Mouse (Mus musculus) kidney, embryonic 14.5 days (tissue): ENCODE measurements around the gene Papss1. TPM values are rescaled to one million over a fixed set of nuclear protein-coding genes. Genes with fewer than 3 reads are reported as not detected.

ENCODE experiments used
- ATAC-seq: fragments of 200-750 bp; cut with Nextera tagmentation; 2 replicates; pipeline ENCODE4 v1.8.0; 2017; ENCODE audit warnings: moderate number of reproducible peaks, mild to moderate bottlenecking, moderate TSS enrichment, moderate library complexity; ENCODE audit not compliant: low FRiP score, low TSS enrichment
- H3K27ac ChIP-seq: fragments of 300-500 bp; sonication (generic); 2 replicates; pipeline ENCODE4 v1.5.1; 2014; ENCODE audit warnings: low read depth, mild to moderate bottlenecking, low read length, moderate library complexity, mixed read lengths
- H3K27me3 ChIP-seq: fragments of 300-500 bp; sonication (generic); 2 replicates; pipeline ENCODE4 v1.6.1; 2014; ENCODE audit warnings: mild to moderate bottlenecking, low read length; ENCODE audit not compliant: control insufficient read depth, insufficient read depth
- H3K36me3 ChIP-seq: fragments of 300-500 bp; sonication (generic); 2 replicates; pipeline ENCODE4 v1.6.1; 2014; ENCODE audit warnings: low read length, mixed read lengths; ENCODE audit not compliant: control insufficient read depth, insufficient read depth
- H3K4me1 ChIP-seq: fragments of 300-500 bp; sonication (generic); 2 replicates; pipeline ENCODE4 v1.6.1; 2014; ENCODE audit warnings: low read length, mixed read lengths; ENCODE audit not compliant: control insufficient read depth, insufficient read depth
- H3K4me2 ChIP-seq: fragments of 300-500 bp; sonication (generic); replicated peaks from 2 replicates; pipeline ENCODE4 v1.6.1; 2014; ENCODE audit warnings: low read depth, mild to moderate bottlenecking, low read length
- H3K4me3 ChIP-seq: fragments of 300-500 bp; sonication (generic); 2 replicates; pipeline ENCODE4 v1.5.1; 2014; ENCODE audit warnings: mild to moderate bottlenecking, low read length
- H3K9ac ChIP-seq: fragments of 300-500 bp; sonication (generic); 2 replicates; pipeline ENCODE4 v1.6.1; 2014; ENCODE audit warnings: low read depth, mild to moderate bottlenecking, low read length, moderate library complexity
- H3K9me3 ChIP-seq: fragments of 300-500 bp; sonication (generic); 2 replicates; pipeline ENCODE4 v1.6.1; 2016; ENCODE audit warnings: low read length; ENCODE audit not compliant: control insufficient read depth
- WGBS: fragments of 180-500 bp; shearing (Covaris S2); extraction: QIAGEN DNeasy Blood & Tissue Kit; methylation state at CpG from one replicate; pipeline ENCODE4 v1.1.7; 2014; 5-methylcytosine and 5-hydroxymethylcytosine counted together
- polyA plus RNA-seq: library from polyadenylated mRNA; unstranded; fragments of >200 nt; fragmentation: Nextera tagmentation; extraction: Ambion mirVana; gene quantifications from 2 replicates; pipeline ENCODE4 v1.2.1, GENCODE M21; 2014

The Papss1 gene
- polyA plus RNA-seq, 1 experiment from 2014 or later: 96.0 TPM

DNA sequence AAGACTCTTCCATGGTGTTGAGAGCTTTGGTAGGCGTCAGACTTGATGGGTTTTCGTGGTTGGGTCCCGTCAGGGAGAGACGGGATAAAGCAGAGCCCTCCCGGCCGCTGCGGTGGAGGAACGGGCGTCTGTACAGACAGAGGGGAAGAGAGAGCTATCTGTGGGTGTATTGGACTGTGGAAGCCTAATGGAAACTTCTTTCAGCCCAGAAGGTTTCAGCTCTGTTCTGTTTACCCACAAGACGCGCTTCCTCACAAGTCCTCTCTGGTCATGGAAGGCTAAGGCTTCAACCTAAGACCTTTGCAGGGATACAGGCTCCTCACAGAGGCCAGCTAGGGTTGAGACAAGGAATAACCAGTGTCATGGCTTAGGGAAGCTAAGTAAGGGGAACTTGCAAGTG, 36.2 kb downstream of the Papss1 start:
- peaks cover 21% of the 10 kb centered on the region for H3K36me3 ChIP-seq
- H3K27ac ChIP-seq: no peak overlapping the region
- H3K27me3 ChIP-seq: no peaks in the 10 kb centered on the region
- no peak overlapping the region for H3K9ac ChIP-seq
- no peaks in the 10 kb centered on the region for H3K9me3 ChIP-seq
- WGBS: 90% methylated on average over 11 of the region's 11 CpGs
- H3K4me2 ChIP-seq: no peak overlapping the region
- H3K4me1 ChIP-seq: no peaks in the 10 kb centered on the region
- H3K4me3 ChIP-seq: no peak overlapping the region
- ATAC-seq: no peak

- Histone ChIP-seq H3K4me1 (no peaks in the 10 kb centered on the region), H3K27ac (no peak overlapping the region), H3K4me2 (no peak overlapping the region), H3K4me3 (no peak overlapping the region), H3K9ac (no peak overlapping the region), H3K36me3 (peaks cover 27% of the 10 kb centered on the region), H3K27me3 (no peaks in the 10 kb centered on the region), H3K9me3 (no peaks in the 10 kb centered on the region)
- WGBS: 75% methylated on average over 1 of the region's 1 CpGs
- ATAC-seq: no peak
These were observed 36.8 kb downstream of the Papss1 start for GRCm38 (mm10) chr3:131601366-131601765.

- WGBS: 45% methylated on average over 4 of the region's 4 CpGs
- peaks cover 39% of the 10 kb centered on the region for H3K36me3 ChIP-seq
These were observed 38.4 kb downstream of the Papss1 start for GRCm38 (mm10) chr3:131602995-131603414.

DNA sequence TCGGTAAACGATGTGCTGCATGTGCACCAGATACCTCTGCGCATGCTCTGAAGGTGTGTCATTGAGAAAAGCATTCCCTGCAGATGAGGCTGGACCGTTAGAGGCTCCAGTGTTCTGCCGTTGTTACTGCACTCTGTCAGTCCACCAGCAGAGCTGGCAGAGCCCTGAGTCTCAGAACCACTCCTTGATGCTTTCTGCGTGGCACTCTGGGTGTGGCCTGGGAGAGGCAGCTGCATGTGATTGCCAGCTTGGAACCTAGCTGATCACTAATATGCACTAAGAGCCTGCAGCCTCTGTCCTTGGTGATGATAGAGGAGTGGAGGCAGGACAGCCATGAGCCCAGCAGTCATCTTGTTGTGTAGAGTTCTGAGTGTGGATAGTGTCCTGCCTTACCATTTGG, 43.5 kb downstream of the Papss1 start:
- Histone ChIP-seq H3K9ac (no peak overlapping the region), H3K9me3 (no peaks in the 10 kb centered on the region), H3K36me3 (peaks cover 54% of the 10 kb centered on the region), H3K27me3 (no peaks in the 10 kb centered on the region), H3K4me2 (no peak overlapping the region), H3K4me1 (no peaks in the 10 kb centered on the region), H3K27ac (no peak overlapping the region), H3K4me3 (no peak overlapping the region)
- WGBS: 96% methylated on average over 6 of the region's 6 CpGs
- ATAC-seq: no peak

More at GRCm38 (mm10) chr3:131602995-131603414, 38.4 kb downstream of the Papss1 start:
- no peaks in the 10 kb centered on the region for H3K4me1 ChIP-seq
- H3K27me3 ChIP-seq: no peaks in the 10 kb centered on the region
- H3K4me3 ChIP-seq: no peak overlapping the region
- peak; percentile 41; the same call in 1 of the 2 replicates for ATAC-seq
- no peak overlapping the region for H3K4me2 ChIP-seq
- no peaks in the 10 kb centered on the region for H3K9me3 ChIP-seq
- H3K9ac ChIP-seq: no peak overlapping the region
- H3K27ac ChIP-seq: no peak overlapping the region

DNA sequence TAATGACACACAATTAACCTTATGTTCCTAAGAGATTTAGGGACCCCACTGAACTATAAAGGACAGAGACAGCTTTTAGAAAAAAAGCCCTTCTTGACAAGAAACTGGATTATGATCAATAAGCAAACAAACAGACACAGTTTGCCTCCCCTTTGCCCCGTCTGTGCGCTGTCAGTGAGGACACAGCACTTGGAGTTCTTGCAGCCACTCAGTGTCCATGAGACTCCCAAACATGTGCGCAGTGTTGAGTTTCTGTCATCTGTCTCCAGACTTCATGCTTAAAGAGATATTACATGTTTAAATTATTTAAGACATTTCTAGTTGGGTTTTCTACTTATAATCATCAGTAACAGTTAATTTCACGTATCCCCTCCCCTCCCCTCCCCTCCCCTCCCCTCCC, 45.1 kb downstream of the Papss1 start:
- ATAC-seq: no peak
- peaks cover 59% of the 10 kb centered on the region for H3K36me3 ChIP-seq

DNA sequence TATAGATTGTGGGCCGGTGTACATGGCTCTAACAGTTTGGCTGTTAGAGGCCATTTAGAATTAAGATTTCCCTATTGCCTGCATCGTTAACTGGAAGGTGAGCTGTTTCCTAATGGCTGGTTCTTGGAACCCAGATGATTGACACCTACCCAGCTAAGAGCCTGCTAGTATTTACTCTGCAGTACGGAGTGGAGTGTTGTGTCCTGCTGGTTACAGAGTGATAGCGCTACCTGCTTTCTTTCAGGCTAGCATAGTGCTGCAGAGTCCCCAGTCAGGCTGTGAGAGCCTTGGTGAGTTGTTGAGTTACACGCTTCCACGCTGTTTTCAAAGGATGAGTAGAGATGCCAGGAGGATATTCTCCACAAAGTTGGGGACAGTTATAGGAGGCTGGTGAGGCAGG, 46.0 kb downstream of the Papss1 start:
- no peak for ATAC-seq
- Histone ChIP-seq H3K27ac (no peak overlapping the region), H3K4me3 (no peak overlapping the region), H3K9me3 (no peaks in the 10 kb centered on the region), H3K9ac (no peak overlapping the region), H3K4me1 (no peaks in the 10 kb centered on the region), H3K4me2 (no peak overlapping the region), H3K36me3 (peaks cover 57% of the 10 kb centered on the region), H3K27me3 (no peaks in the 10 kb centered on the region)
- 84% methylated on average over 6 of the region's 6 CpGs for WGBS

More for the DNA sequence above, 45.1 kb downstream of the Papss1 start:
- WGBS: 78% methylated on average over 4 of the region's 4 CpGs
- Histone ChIP-seq H3K4me3 (no peak overlapping the region), H3K4me1 (no peaks in the 10 kb centered on the region), H3K27me3 (no peaks in the 10 kb centered on the region), H3K27ac (no peak overlapping the region), H3K9ac (no peak overlapping the region), H3K9me3 (no peaks in the 10 kb centered on the region), H3K4me2 (no peak overlapping the region)

DNA sequence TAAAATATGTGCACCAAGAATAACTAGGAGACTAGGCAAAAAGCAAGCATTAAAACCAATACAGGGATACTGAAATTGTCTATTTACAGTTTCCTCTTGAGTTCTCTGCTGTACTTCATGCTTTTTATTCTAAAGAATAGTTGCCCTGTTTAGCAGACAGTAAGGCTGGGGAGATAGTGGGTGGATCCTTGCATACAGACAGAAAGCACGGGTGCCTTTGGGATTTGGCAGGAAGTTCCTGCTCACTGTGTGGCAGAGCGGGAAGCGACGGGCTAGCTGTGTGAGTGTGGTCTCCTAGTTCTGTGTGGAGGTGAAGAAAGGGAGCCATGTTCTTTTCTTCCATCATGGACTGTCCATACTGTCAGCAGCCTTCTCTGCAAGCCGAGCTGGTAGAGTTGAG, 48.3 kb downstream of the Papss1 start:
- Histone ChIP-seq H3K4me1 (no peaks in the 10 kb centered on the region), H3K9ac (no peak overlapping the region), H3K4me3 (no peak overlapping the region), H3K27me3 (no peaks in the 10 kb centered on the region), H3K4me2 (no peak overlapping the region), H3K9me3 (no peaks in the 10 kb centered on the region), H3K27ac (no peak overlapping the region), H3K36me3 (peaks cover 44% of the 10 kb centered on the region)
- ATAC-seq: no peak
- 75% methylated on average over 5 of the region's 5 CpGs for WGBS

DNA sequence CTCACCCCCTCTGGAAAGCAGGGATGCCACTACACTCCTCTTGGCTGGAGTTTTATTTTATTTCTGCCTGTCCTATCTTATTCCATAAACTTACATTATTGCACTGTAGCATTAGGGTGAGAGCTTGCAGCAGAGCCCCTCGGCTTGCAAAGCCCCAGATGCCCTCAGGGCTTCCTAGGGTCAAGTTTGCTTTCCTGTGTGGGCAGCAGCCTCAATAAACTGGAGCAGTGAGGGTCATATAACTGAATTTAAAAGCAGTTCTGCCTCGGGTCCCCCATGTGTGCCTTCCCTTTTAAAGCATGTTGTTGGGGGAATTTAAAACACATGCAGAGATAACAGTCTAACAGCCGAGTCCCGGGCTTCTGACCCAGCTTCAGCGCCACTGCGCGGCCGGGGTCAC, 49.5 kb downstream of the Papss1 start:
- Histone ChIP-seq H3K27ac (no peak overlapping the region), H3K27me3 (no peaks in the 10 kb centered on the region), H3K36me3 (peaks cover 40% of the 10 kb centered on the region), H3K4me1 (no peaks in the 10 kb centered on the region), H3K4me3 (no peak overlapping the region), H3K9me3 (no peaks in the 10 kb centered on the region), H3K9ac (no peak overlapping the region), H3K4me2 (no peak overlapping the region)
- 33% methylated on average over 8 of the region's 8 CpGs for WGBS
- no peak for ATAC-seq

DNA sequence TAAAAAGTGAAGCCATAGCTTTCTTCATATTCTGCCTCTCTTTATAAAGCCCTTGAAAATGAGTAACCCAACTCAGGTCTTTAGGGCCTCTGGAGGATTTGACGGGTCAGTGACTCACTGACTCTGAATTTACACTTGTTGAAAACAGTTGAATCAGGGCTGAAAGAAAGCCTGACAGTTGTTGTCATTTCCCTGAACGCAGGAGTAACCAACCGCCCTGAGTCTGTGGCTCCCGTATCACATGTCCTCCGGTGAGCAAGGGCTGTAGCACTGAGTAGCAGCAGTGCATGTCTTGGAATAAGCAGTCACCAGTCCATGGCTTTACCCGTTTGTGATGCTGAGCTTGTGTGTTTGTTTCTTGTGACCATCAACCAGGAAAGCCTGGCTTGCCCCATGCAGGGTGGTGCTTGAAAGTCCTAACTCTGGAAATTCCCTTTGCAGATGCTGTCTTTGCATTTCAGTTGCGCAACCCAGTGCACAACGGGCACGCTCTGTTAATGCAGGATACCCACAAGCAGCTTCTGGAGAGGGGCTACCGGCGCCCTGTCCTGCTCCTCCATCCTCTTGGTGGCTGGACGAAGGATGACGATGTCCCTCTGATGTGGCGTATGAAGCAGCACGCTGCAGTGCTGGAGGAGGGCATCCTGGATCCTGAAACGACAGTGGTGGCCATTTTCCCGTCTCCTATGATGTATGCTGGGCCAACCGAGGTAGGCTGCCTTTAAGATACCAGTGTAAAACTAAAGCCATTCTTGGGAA, 54.2 kb downstream of the Papss1 start:
- Histone ChIP-seq H3K36me3 (peaks cover 21% of the 10 kb centered on the region; the same call in 1 of the 2 replicates), H3K27ac (no peak overlapping the region), H3K4me2 (no peak overlapping the region), H3K9me3 (no peaks in the 10 kb centered on the region), H3K27me3 (no peaks in the 10 kb centered on the region), H3K4me1 (no peaks in the 10 kb centered on the region), H3K4me3 (no peak overlapping the region), H3K9ac (no peak overlapping the region)
- 81% methylated on average over 18 of the region's 18 CpGs for WGBS
- peak; percentile 90; the same call in 1 of the 2 replicates for ATAC-seq
